18 mouse cellular contexts compared by ENCODE assay signal in genomic region chr2:32596725-32597124, GRCm38 (mm10). TPM values are rescaled to one million over a fixed set of nuclear protein-coding genes. Genes with fewer than 3 reads are reported as not detected.
A peak's percentile ranks its signal among the peaks of the same experiment; 100 is the strongest.
DNase-seq lines count a peak whose midpoint lies in the region; ATAC-seq and TF ChIP-seq lines count a peak whose summit lies in the region.
"Had no signal": no experiment of that assay in that cellular context is flagged by ENCODE, and none has a peak within 500 bp of the region (broad histone marks: within the 10 kb centered on the region; RNA-seq: fewer than 3 reads in every experiment).

No protein-coding gene starts in this region.

- ATAC-seq in hindbrain, postnatal 0 days = peak; percentile 43; the same call in 1 of the 2 replicates
- no peak for ATAC-seq in hindbrain, embryonic 11.5 days (ENCODE audit: low FRiP score)
- no peak for ATAC-seq in megakaryocyte progenitor cell, adult 5-6 weeks (replicated peaks; ENCODE audit: poor library complexity)
- ATAC-seq: Patski had no signal

- peaks cover 6% of the 10 kb centered on the region; the same call in 1 of the 2 replicates for H3K4me1 ChIP-seq in hindbrain, postnatal 0 days (ENCODE audit: insufficient read depth, low read length)
- H3K4me1 ChIP-seq in hindbrain, embryonic 11.5 days (replicated peaks; ENCODE audit: control insufficient read depth, insufficient read depth, low read length) = no peaks in the 10 kb centered on the region
- H3K4me1 ChIP-seq: midbrain, embryonic 12.5 days had no signal

- H3K4me2 ChIP-seq in hindbrain, postnatal 0 days (ENCODE audit: low read depth, low read length) = no peak overlapping the region
- no peak overlapping the region for H3K4me2 ChIP-seq in hindbrain, embryonic 11.5 days (replicated peaks; ENCODE audit: low read depth, low read length)
- H3K4me2 ChIP-seq: heart, embryonic 12.5 days; kidney, embryonic 15.5 days; limb, embryonic 15.5 days; midbrain, embryonic 12.5 days had no signal

- peaks cover 14% of the 10 kb centered on the region for H3K36me3 ChIP-seq in hindbrain, postnatal 0 days (ENCODE audit: insufficient read depth, low read length)
- H3K36me3 ChIP-seq in hindbrain, embryonic 11.5 days (ENCODE audit: control insufficient read depth, insufficient read depth, low read length) = no peaks in the 10 kb centered on the region

- TF ChIP-seq CTCF in hindbrain, postnatal 0 days (IDR thresholded peaks at IDR 0.05; ENCODE audit: low read depth) = no peak
- no peak for TF ChIP-seq CTCF in brain, embryonic 14.5 days (IDR thresholded peaks at IDR 0.05; ENCODE audit: borderline replicate concordance, extremely low read depth, insufficient read depth, insufficient read length)

- WGBS in hindbrain, postnatal 0 days = 53% methylated on average over 13 of the region's 13 CpGs
- WGBS in hindbrain, embryonic 11.5 days = 91% methylated on average over 13 of the region's 13 CpGs

- no peaks in the 10 kb centered on the region for H3K27me3 ChIP-seq in hindbrain, postnatal 0 days (ENCODE audit: insufficient read depth, low read length)
- no peaks in the 10 kb centered on the region for H3K27me3 ChIP-seq in hindbrain, embryonic 11.5 days (ENCODE audit: control insufficient read depth, insufficient read depth, low read length)
- H3K27me3 ChIP-seq: heart, embryonic 12.5 days; kidney, embryonic 15.5 days; limb, embryonic 15.5 days; midbrain, embryonic 12.5 days; Patski had no signal

- H3K4me3 ChIP-seq in hindbrain, postnatal 0 days (ENCODE audit: low read length) = no peak overlapping the region
- no peak overlapping the region for H3K4me3 ChIP-seq in hindbrain, embryonic 11.5 days (ENCODE audit: low read depth, low read length)
- H3K4me3 ChIP-seq: heart, embryonic 12.5 days; kidney, embryonic 15.5 days; limb, embryonic 15.5 days; midbrain, embryonic 12.5 days had no signal

- peak; percentile 48 for DNase-seq in adrenal gland, postnatal 14 days
- DNase-seq in adrenal gland, postnatal 25 days = no peak
- DNase-seq in hindbrain, postnatal 0 days (ENCODE audit: low spot score) = peak; percentile 75
- DNase-seq in hindbrain, embryonic 11.5 days (ENCODE audit: low spot score) = no peak
- DNase-seq in brain, embryonic 14.5 days (ENCODE audit: low read depth) = peak; percentile 74
- DNase-seq in cerebellum, adult 9-11 months = peak; percentile 96
- no peak for DNase-seq in kidney, postnatal 4 days
- DNase-seq: heart, postnatal 4 days; lung, postnatal 36 days; right cerebral cortex, postnatal 4 days; thymus, adult 18-20 months had no signal

- peak overlapping the region; percentile 58; the same call in 1 of the 2 replicates for H3K27ac ChIP-seq in hindbrain, postnatal 0 days
- no peak overlapping the region for H3K27ac ChIP-seq in hindbrain, embryonic 11.5 days (ENCODE audit: low read depth, low read length)
- H3K27ac ChIP-seq: kidney, embryonic 15.5 days; limb, embryonic 15.5 days; midbrain, embryonic 12.5 days had no signal

- H3K9me3 ChIP-seq in hindbrain, postnatal 0 days (ENCODE audit: low read length) = no peaks in the 10 kb centered on the region
- no peaks in the 10 kb centered on the region for H3K9me3 ChIP-seq in hindbrain, embryonic 11.5 days (ENCODE audit: control insufficient read depth, low read length)
- H3K9me3 ChIP-seq: heart, embryonic 12.5 days; kidney, embryonic 15.5 days; limb, embryonic 15.5 days; midbrain, embryonic 12.5 days had no signal

- TF ChIP-seq POLR2A in brain, embryonic 14.5 days (IDR thresholded peaks at IDR 0.05; ENCODE audit: borderline replicate concordance, extremely low read depth, insufficient read depth, insufficient read length, poor library complexity, severe bottlenecking) = no peak

- no peak overlapping the region for H3K9ac ChIP-seq in hindbrain, postnatal 0 days (replicated peaks; ENCODE audit: low read length)
- H3K9ac ChIP-seq in hindbrain, embryonic 11.5 days (ENCODE audit: low read depth, low read length) = no peak overlapping the region
- H3K9ac ChIP-seq: heart, embryonic 12.5 days; kidney, embryonic 15.5 days; limb, embryonic 15.5 days; midbrain, embryonic 12.5 days had no signal

RNA-seq across cellular contexts. Expression of gene St6galnac6, which starts 2.8 kb away (rescaled TPM):
- total RNA-seq in adrenal gland, postnatal 14 days (2021) = 54.1 and 56.5 TPM in 2 replicates
- total RNA-seq in adrenal gland, postnatal 25 days (2021) = 48.4 and 56.0 TPM in 2 replicates
- total RNA-seq in hindbrain, postnatal 0 days (2014; rRNA removed) = 87.0 and 114 TPM in 2 replicates
- polyA plus RNA-seq in hindbrain, postnatal 0 days (2015; fragmentation: Nextera tagmentation; extraction: Ambion mirVana) = 39.5 and 40.9 TPM in 2 replicates
- 3.2 and 5.0 TPM in 2 replicates for polyA plus RNA-seq in hindbrain, embryonic 11.5 days (2014; fragmentation: Nextera tagmentation; extraction: Ambion mirVana)
- polyA plus RNA-seq in brain, embryonic 14.5 days (2012; rRNA removed) = 16.2 and 22.6 TPM in 2 replicates
- total RNA-seq in megakaryocyte progenitor cell, adult 5-6 weeks (2015) = 7.9 and 9.4 TPM in 2 replicates
- total RNA-seq in megakaryocyte progenitor cell, adult 5-6 weeks (2017) = 19.0 and 24.4 TPM in 2 replicates

RNA-seq across cellular contexts. Expression of gene St6galnac4, which starts 9.8 kb away (rescaled TPM):
- total RNA-seq in adrenal gland, postnatal 14 days (2021) = 12.0 and 13.5 TPM in 2 replicates
- 8.8 and 9.4 TPM in 2 replicates for total RNA-seq in adrenal gland, postnatal 25 days (2021)
- total RNA-seq in hindbrain, postnatal 0 days (2014; rRNA removed) = 66.9 and 75.7 TPM in 2 replicates
- 45.6 and 47.5 TPM in 2 replicates for polyA plus RNA-seq in hindbrain, postnatal 0 days (2015; fragmentation: Nextera tagmentation; extraction: Ambion mirVana)
- 12.9 and 13.4 TPM in 2 replicates for polyA plus RNA-seq in hindbrain, embryonic 11.5 days (2014; fragmentation: Nextera tagmentation; extraction: Ambion mirVana)
- 21.7 and 23.9 TPM in 2 replicates for polyA plus RNA-seq in brain, embryonic 14.5 days (2012; rRNA removed)
- 26.2 and 33.1 TPM in 2 replicates for total RNA-seq in megakaryocyte progenitor cell, adult 5-6 weeks (2015)
- total RNA-seq in megakaryocyte progenitor cell, adult 5-6 weeks (2017) = 38.7 and 40.4 TPM in 2 replicates

RNA-seq across cellular contexts. Expression of gene 9430097D07Rik, which starts 21.2 kb away (rescaled TPM):
- not detected in 2 replicates for total RNA-seq in adrenal gland, postnatal 14 days (2021)
- total RNA-seq in adrenal gland, postnatal 25 days (2021) = not detected in 2 replicates
- total RNA-seq in hindbrain, postnatal 0 days (2014; rRNA removed) = 0.21 and 0.83 TPM in 2 replicates
- 0.73 and 0.76 TPM in 2 replicates for polyA plus RNA-seq in hindbrain, postnatal 0 days (2015; fragmentation: Nextera tagmentation; extraction: Ambion mirVana)
- 0.37 and 0.42 TPM in 2 replicates for polyA plus RNA-seq in hindbrain, embryonic 11.5 days (2014; fragmentation: Nextera tagmentation; extraction: Ambion mirVana)
- 0.26 and 0.33 TPM in 2 replicates for polyA plus RNA-seq in brain, embryonic 14.5 days (2012; rRNA removed)
- not detected in 2 replicates for total RNA-seq in megakaryocyte progenitor cell, adult 5-6 weeks (2015)
- total RNA-seq in megakaryocyte progenitor cell, adult 5-6 weeks (2017) = not detected in 2 replicates
- total RNA-seq: heart, postnatal 4 days had no signal
- polyA plus RNA-seq: gonadal fat pad, adult 2 months; limb, embryonic 15.5 days had no signal

RNA-seq across cellular contexts. Expression of gene Pip5kl1, which starts 22.1 kb away (rescaled TPM):
- total RNA-seq in adrenal gland, postnatal 14 days (2021) = 0.23 TPM in 1 of 2 replicates, not detected in the other
- not detected in 2 replicates for total RNA-seq in adrenal gland, postnatal 25 days (2021)
- 15.1 and 35.0 TPM in 2 replicates for total RNA-seq in hindbrain, postnatal 0 days (2014; rRNA removed)
- 16.7 and 19.1 TPM in 2 replicates for polyA plus RNA-seq in hindbrain, postnatal 0 days (2015; fragmentation: Nextera tagmentation; extraction: Ambion mirVana)
- polyA plus RNA-seq in hindbrain, embryonic 11.5 days (2014; fragmentation: Nextera tagmentation; extraction: Ambion mirVana) = 2.1 and 2.6 TPM in 2 replicates
- polyA plus RNA-seq in brain, embryonic 14.5 days (2012; rRNA removed) = 13.2 and 16.0 TPM in 2 replicates
- not detected in 2 replicates for total RNA-seq in megakaryocyte progenitor cell, adult 5-6 weeks (2015)
- not detected in 2 replicates for total RNA-seq in megakaryocyte progenitor cell, adult 5-6 weeks (2017)

RNA-seq across cellular contexts. Expression of gene Ak1, which starts 24.8 kb away (rescaled TPM):
- total RNA-seq in adrenal gland, postnatal 14 days (2021) = 53.2 and 61.4 TPM in 2 replicates
- 43.4 and 61.9 TPM in 2 replicates for total RNA-seq in adrenal gland, postnatal 25 days (2021)
- 89.8 and 92.2 TPM in 2 replicates for total RNA-seq in hindbrain, postnatal 0 days (2014; rRNA removed)
- polyA plus RNA-seq in hindbrain, postnatal 0 days (2015; fragmentation: Nextera tagmentation; extraction: Ambion mirVana) = 103 and 106 TPM in 2 replicates
- polyA plus RNA-seq in hindbrain, embryonic 11.5 days (2014; fragmentation: Nextera tagmentation; extraction: Ambion mirVana) = 23.4 and 23.9 TPM in 2 replicates
- polyA plus RNA-seq in brain, embryonic 14.5 days (2012; rRNA removed) = 31.0 and 41.5 TPM in 2 replicates
- total RNA-seq in megakaryocyte progenitor cell, adult 5-6 weeks (2015) = 0.12 and 1.8 TPM in 2 replicates
- total RNA-seq in megakaryocyte progenitor cell, adult 5-6 weeks (2017) = 0.12 and 0.14 TPM in 2 replicates

Comparison
In these comparisons a context has a peak if more than half of its experiments do, and no peak if none do; other contexts are left out.
1. DNase-seq: peak in adrenal gland, postnatal 14 days (single experiment), hindbrain, postnatal 0 days (single experiment), brain, embryonic 14.5 days (single experiment) and cerebellum, adult 9-11 months (single experiment); none in adrenal gland, postnatal 25 days (single experiment), hindbrain, embryonic 11.5 days (single experiment) and kidney, postnatal 4 days (0 of 2).